Mouse (Mus musculus) cortical plate, adult 2 months (tissue): Measurements from ENCODE around the gene Tmem182.

Experiments
- CTCF ChIP-seq: fragments of 200-500 bp; IDR thresholded peaks from 2 replicates; pipeline ENCODE4 v1.5.1; 2011; ENCODE audit warnings: mild to moderate bottlenecking, control low read depth, low read length; ENCODE audit not compliant: insufficient read depth; ENCODE audit errors: extremely low read depth
- POLR2A ChIP-seq: fragments of 200-500 bp; IDR thresholded peaks from 2 replicates; pipeline ENCODE4 v1.6.1; 2011; ENCODE audit warnings: mild to moderate bottlenecking, low read length, control low read depth; ENCODE audit not compliant: insufficient read depth; ENCODE audit errors: extremely low read depth

- TF ChIP-seq POLR2A (peak; percentile 51; the same call in 1 of the 2 replicates), CTCF (no peak)
Observed at GRCm38 (mm10) chr1:40790324-40791141, 14.9 kb upstream of the Tmem182 start, which contains the start of gene Mfsd9.
